ENCODE assay signal across 25 mouse cellular contexts in genomic region chr9:76134042-76134441, GRCm38 (mm10).
DNase-seq lines count a peak whose midpoint lies in the region; ATAC-seq and TF ChIP-seq lines count a peak whose summit lies in the region.
"Had no signal": no experiment of that assay in that cellular context is flagged by ENCODE, and none has a peak within 500 bp of the region (broad histone marks: within the 10 kb centered on the region; RNA-seq: fewer than 3 reads in every experiment).

No protein-coding gene starts in this region.

- no peak for TF ChIP-seq POLR2A in limb, embryonic 14.5 days (IDR thresholded peaks at IDR 0.05; ENCODE audit: borderline replicate concordance, extremely low read depth, insufficient read depth, insufficient read length)
- no peak for TF ChIP-seq POLR2A in kidney, adult 2 months (IDR thresholded peaks at IDR 0.05; ENCODE audit: low read depth, low read length)

- no peaks in the 10 kb centered on the region for H3K27me3 ChIP-seq in limb, embryonic 14.5 days (ENCODE audit: control insufficient read depth, insufficient read depth, low read length)
- no peaks in the 10 kb centered on the region for H3K27me3 ChIP-seq in limb, embryonic 10.5 days (ENCODE audit: low read depth, poor library complexity, severe bottlenecking)
- H3K27me3 ChIP-seq in embryonic facial prominence, embryonic 15.5 days, result no peaks in the 10 kb centered on the region
- no peaks in the 10 kb centered on the region for H3K27me3 ChIP-seq in kidney, adult 2 months (replicated peaks; ENCODE audit: control insufficient read depth, insufficient read depth, low read length)
- H3K27me3 ChIP-seq: CH12.LX; embryonic facial prominence, embryonic 13.5 days; forebrain, embryonic 12.5 days had no signal

- 34% methylated on average over 6 of the region's 6 CpGs for WGBS in limb, embryonic 14.5 days
- WGBS in limb, embryonic 10.5 days, result 89% methylated on average over 6 of the region's 6 CpGs
- 53% methylated on average over 6 of the region's 6 CpGs for WGBS in embryonic facial prominence, embryonic 15.5 days
- WGBS in kidney, adult 2 months, result 63% methylated on average over 6 of the region's 6 CpGs

- 0 out of 2 replicates have a peak, but pooled peaks cover 6% of the 10 kb centered on the region for H3K4me1 ChIP-seq in limb, embryonic 14.5 days (ENCODE audit: control insufficient read depth, insufficient read depth, low read length)
- no peaks in the 10 kb centered on the region for H3K4me1 ChIP-seq in limb, embryonic 10.5 days
- H3K4me1 ChIP-seq in embryonic facial prominence, embryonic 15.5 days, result 0 out of 2 replicates have a peak, but pooled peaks cover 5% of the 10 kb centered on the region
- no peaks in the 10 kb centered on the region for H3K4me1 ChIP-seq in kidney, adult 2 months (ENCODE audit: control insufficient read depth, insufficient read depth, low read length)
- H3K4me1 ChIP-seq: forebrain, embryonic 10.5 days; forebrain, embryonic 12.5 days had no signal

- H3K4me3 ChIP-seq in limb, embryonic 14.5 days (replicated peaks; ENCODE audit: low read length), result no peak overlapping the region
- H3K4me3 ChIP-seq in limb, embryonic 10.5 days, result no peak overlapping the region
- no peak overlapping the region for H3K4me3 ChIP-seq in embryonic facial prominence, embryonic 15.5 days (replicated peaks)
- no peak overlapping the region for H3K4me3 ChIP-seq in kidney, adult 2 months (ENCODE audit: insufficient read depth, low read depth, low read length)
- H3K4me3 ChIP-seq: embryonic facial prominence, embryonic 13.5 days; erythroblast, embryonic 14.5 days; forebrain, embryonic 10.5 days; forebrain, embryonic 12.5 days had no signal

- no peak overlapping the region for H3K27ac ChIP-seq in limb, embryonic 14.5 days (replicated peaks; ENCODE audit: low read depth, low read length)
- no peak overlapping the region for H3K27ac ChIP-seq in limb, embryonic 10.5 days
- H3K27ac ChIP-seq in embryonic facial prominence, embryonic 15.5 days (replicated peaks), result 0 out of 2 replicates have a peak overlapping the region, but pooled peaks have one; percentile 28
- no peak overlapping the region for H3K27ac ChIP-seq in kidney, adult 2 months (ENCODE audit: insufficient read depth, low read depth, low read length)
- H3K27ac ChIP-seq: embryonic facial prominence, embryonic 13.5 days; forebrain, embryonic 10.5 days; forebrain, embryonic 12.5 days had no signal

- ATAC-seq in limb, embryonic 14.5 days (ENCODE audit: low FRiP score, low read depth), result peak; percentile 79
- ATAC-seq in embryonic facial prominence, embryonic 15.5 days (ENCODE audit: insufficient number of reproducible peaks, low FRiP score, low TSS enrichment, low read depth), result peak; percentile 15; the same call in 1 of the 2 replicates
- ATAC-seq: activated CD4-positive, CD25-positive, alpha-beta regulatory T cell, adult 4 months; CD4-positive, CD25-positive, alpha-beta regulatory T cell, adult 4 months; forebrain, embryonic 14.5 days; forebrain, embryonic 16.5 days; Patski had no signal

- no peaks in the 10 kb centered on the region for H3K9me3 ChIP-seq in limb, embryonic 14.5 days (ENCODE audit: control insufficient read depth, low read length)
- H3K9me3 ChIP-seq in limb, embryonic 10.5 days (replicated peaks), result no peaks in the 10 kb centered on the region
- H3K9me3 ChIP-seq in embryonic facial prominence, embryonic 15.5 days (replicated peaks), result no peaks in the 10 kb centered on the region
- H3K9me3 ChIP-seq: embryonic facial prominence, embryonic 13.5 days; forebrain, embryonic 10.5 days; forebrain, embryonic 12.5 days; G1E had no signal

- H3K9ac ChIP-seq in limb, embryonic 14.5 days (ENCODE audit: low read depth, low read length, severe bottlenecking), result no peak overlapping the region
- H3K9ac ChIP-seq in embryonic facial prominence, embryonic 15.5 days, result no peak overlapping the region
- H3K9ac ChIP-seq: embryonic facial prominence, embryonic 13.5 days; forebrain, embryonic 12.5 days had no signal

- TF ChIP-seq CTCF in kidney, adult 2 months (conservative IDR thresholded peaks at IDR 0.05; ENCODE audit: insufficient read depth, insufficient read length, low read depth, low read length), result no peak

- no peak overlapping the region for H3K4me2 ChIP-seq in limb, embryonic 14.5 days (replicated peaks; ENCODE audit: low read depth, low read length, severe bottlenecking)
- no peak overlapping the region for H3K4me2 ChIP-seq in embryonic facial prominence, embryonic 15.5 days (replicated peaks)
- H3K4me2 ChIP-seq: embryonic facial prominence, embryonic 13.5 days; forebrain, embryonic 12.5 days had no signal

- H3K36me3 ChIP-seq in limb, embryonic 14.5 days (ENCODE audit: control insufficient read depth, insufficient read depth, low read length), result no peaks in the 10 kb centered on the region
- H3K36me3 ChIP-seq in limb, embryonic 10.5 days, result no peaks in the 10 kb centered on the region
- no peaks in the 10 kb centered on the region for H3K36me3 ChIP-seq in embryonic facial prominence, embryonic 15.5 days
- no peaks in the 10 kb centered on the region for H3K36me3 ChIP-seq in kidney, adult 2 months (ENCODE audit: control insufficient read depth, insufficient read depth, low read length)
- H3K36me3 ChIP-seq: embryonic facial prominence, embryonic 13.5 days; forebrain, embryonic 10.5 days; forebrain, embryonic 12.5 days; G1E had no signal

- DNase-seq in limb, embryonic 14.5 days (ENCODE audit: low spot score), result peak; percentile 42
- DNase-seq in limb, embryonic 10.5 days (ENCODE audit: low spot score), result no peak
- DNase-seq in layer of hippocampus, adult 9-10 months (ENCODE audit: low spot score), result no peak
- DNase-seq in kidney, adult 2 months, result no peak
- DNase-seq: adrenal gland, adult 8-10 months; adrenal gland, postnatal 14 days; adrenal gland, postnatal 36 days; B cell, adult 2 months; cerebellum, adult 11-12 months; cerebellum, adult 2 months; cerebellum, adult 9-10 months; cerebellum, postnatal 10 days; cerebellum, postnatal 25 days had no signal
